Mouse (Mus musculus): ENCODE measurements around the gene Cbr4. TPM values are rescaled to one million over a fixed set of nuclear protein-coding genes. Genes with fewer than 3 reads are reported as not detected.

The Cbr4 gene
- polyA plus RNA-seq, 1 experiment: 1.4 TPM

DNA sequence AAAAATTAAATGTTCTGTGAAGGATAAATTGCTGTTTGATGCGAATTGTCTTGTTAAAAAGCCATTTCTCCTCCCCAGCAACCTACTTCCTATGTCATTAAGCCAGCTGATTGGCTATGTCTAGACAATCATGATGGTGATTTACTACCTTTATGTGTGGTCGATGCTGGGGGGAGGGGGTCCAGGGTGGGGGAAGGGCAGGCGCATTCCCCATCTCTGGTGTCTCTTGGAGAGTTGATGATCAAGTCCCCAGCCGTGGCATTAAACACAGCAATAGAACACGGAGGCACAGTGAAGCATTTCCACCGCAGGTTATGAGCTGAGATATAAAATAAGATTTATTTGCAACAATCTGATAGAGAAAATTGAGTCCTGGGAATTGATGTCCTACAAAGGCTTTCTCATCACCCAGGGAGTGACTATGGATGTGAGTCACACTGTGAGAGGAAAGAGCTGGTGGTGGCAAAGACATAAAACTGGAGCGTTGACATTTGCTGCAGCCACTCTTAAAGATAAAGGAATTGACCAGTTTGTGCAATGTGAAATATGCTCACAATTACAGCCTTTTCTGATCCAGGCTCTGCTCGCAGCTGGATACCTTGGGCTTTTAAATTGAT, 35.7 kb upstream of the Cbr4 start:
- Histone ChIP-seq H3K27ac (ENCODE audit: insufficient read depth, low read depth, low read length) (no peak overlapping the region), H3K27me3 (ENCODE audit: control insufficient read depth, insufficient read depth, low read length) (no peaks in the 10 kb centered on the region), H3K4me1 (ENCODE audit: control insufficient read depth, insufficient read depth, insufficient read length, low read length) (peaks cover 13% of the 10 kb centered on the region; the same call in 1 of the 2 replicates), H3K4me3 (ENCODE audit: low read depth, low read length) (no peak overlapping the region), H3K36me3 (ENCODE audit: control insufficient read depth, insufficient read depth, low read length) (no peaks in the 10 kb centered on the region)
- 81% methylated on average over 8 of the region's 8 CpGs for WGBS
- TF ChIP-seq POLR2A (IDR thresholded peaks at IDR 0.05; ENCODE audit: low read depth, low read length): no peak
- no peak for TF ChIP-seq CTCF (IDR thresholded peaks at IDR 0.05; ENCODE audit: extremely low read depth, insufficient read length, insufficient replicate concordance, low read depth, low read length)

DNA sequence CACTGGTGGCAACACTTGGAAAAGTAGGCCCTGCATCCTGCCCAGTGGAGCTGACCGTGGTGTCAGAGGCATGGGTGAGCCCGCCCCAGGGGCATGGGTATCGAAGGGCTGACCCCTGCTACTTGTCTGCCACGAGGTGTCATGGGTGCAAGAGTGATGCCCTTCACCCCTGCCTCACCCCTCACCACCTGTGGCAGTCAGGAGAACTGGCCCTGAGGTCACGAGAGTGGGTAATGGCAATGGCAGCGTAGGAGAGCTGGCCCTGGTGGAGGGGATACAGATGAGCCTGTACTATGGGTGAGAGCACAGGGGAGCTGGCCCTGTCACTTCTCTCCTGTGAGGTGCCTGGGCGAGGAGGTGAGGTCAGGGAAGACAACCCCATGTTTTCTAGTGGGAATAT, 27.8 kb upstream of the Cbr4 start:
- Histone ChIP-seq H3K4me3 (ENCODE audit: low read depth, low read length) (no peak overlapping the region), H3K36me3 (ENCODE audit: control insufficient read depth, insufficient read depth, low read length) (no peaks in the 10 kb centered on the region), H3K27ac (ENCODE audit: insufficient read depth, low read depth, low read length) (no peak overlapping the region), H3K27me3 (ENCODE audit: control insufficient read depth, insufficient read depth, low read length) (no peaks in the 10 kb centered on the region), H3K4me1 (ENCODE audit: control insufficient read depth, insufficient read depth, insufficient read length, low read length) (no peaks in the 10 kb centered on the region)
- 89% methylated on average over 7 of the region's 7 CpGs for WGBS
- TF ChIP-seq POLR2A (IDR thresholded peaks at IDR 0.05; ENCODE audit: low read depth, low read length) (no peak), CTCF (IDR thresholded peaks at IDR 0.05; ENCODE audit: extremely low read depth, insufficient read length, insufficient replicate concordance, low read depth, low read length) (no peak)

DNA sequence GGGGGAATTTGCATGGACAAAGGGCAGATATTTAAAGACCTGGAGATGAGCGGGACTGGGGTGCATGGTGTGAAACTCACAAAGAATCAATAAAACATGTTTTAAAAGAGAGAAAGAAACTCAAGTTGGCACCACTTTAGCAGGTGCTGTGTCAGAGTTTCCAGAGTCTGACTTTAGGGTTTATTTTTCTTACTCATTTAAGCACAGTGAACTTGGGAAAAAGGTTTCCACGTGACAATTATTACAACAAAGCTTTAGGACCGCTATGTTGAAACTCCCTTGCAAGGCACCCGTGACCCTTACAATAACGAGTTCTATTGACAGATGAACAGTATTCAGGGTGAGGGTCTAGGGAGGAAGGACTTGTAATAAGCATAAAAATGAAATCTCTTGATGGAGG, 25.3 kb upstream of the Cbr4 start:
- WGBS: 95% methylated on average over 5 of the region's 5 CpGs

GRCm38 (mm10) chr8:61464393-61464792, 23.1 kb upstream of the Cbr4 start:
- no peak for TF ChIP-seq POLR2A (IDR thresholded peaks at IDR 0.05; ENCODE audit: low read depth, low read length)
- Histone ChIP-seq H3K4me1 (ENCODE audit: control insufficient read depth, insufficient read depth, insufficient read length, low read length) (no peaks in the 10 kb centered on the region), H3K27me3 (ENCODE audit: control insufficient read depth, insufficient read depth, low read length) (no peaks in the 10 kb centered on the region), H3K4me3 (ENCODE audit: low read depth, low read length) (no peak overlapping the region), H3K27ac (ENCODE audit: insufficient read depth, low read depth, low read length) (no peak overlapping the region), H3K36me3 (ENCODE audit: control insufficient read depth, insufficient read depth, low read length) (no peaks in the 10 kb centered on the region)
- 84% methylated on average over 2 of the region's 2 CpGs for WGBS

More for the DNA sequence above, 25.3 kb upstream of the Cbr4 start:
- Histone ChIP-seq H3K4me1 (ENCODE audit: control insufficient read depth, insufficient read depth, insufficient read length, low read length) (no peaks in the 10 kb centered on the region), H3K36me3 (ENCODE audit: control insufficient read depth, insufficient read depth, low read length) (no peaks in the 10 kb centered on the region), H3K27ac (ENCODE audit: insufficient read depth, low read depth, low read length) (no peak overlapping the region), H3K4me3 (ENCODE audit: low read depth, low read length) (no peak overlapping the region), H3K27me3 (ENCODE audit: control insufficient read depth, insufficient read depth, low read length) (no peaks in the 10 kb centered on the region)
- TF ChIP-seq CTCF (IDR thresholded peaks at IDR 0.05; ENCODE audit: extremely low read depth, insufficient read length, insufficient replicate concordance, low read depth, low read length) (no peak), POLR2A (IDR thresholded peaks at IDR 0.05; ENCODE audit: low read depth, low read length) (no peak)

GRCm38 (mm10) chr8:61466696-61467552, 20.6 kb upstream of the Cbr4 start:
- H3K27ac ChIP-seq (ENCODE audit: insufficient read depth, low read depth, low read length): no peak overlapping the region
- H3K4me3 ChIP-seq (ENCODE audit: low read depth, low read length): no peak overlapping the region
- no peaks in the 10 kb centered on the region for H3K4me1 ChIP-seq (ENCODE audit: control insufficient read depth, insufficient read depth, insufficient read length, low read length)
- no peaks in the 10 kb centered on the region for H3K36me3 ChIP-seq (ENCODE audit: control insufficient read depth, insufficient read depth, low read length)
- H3K27me3 ChIP-seq (ENCODE audit: control insufficient read depth, insufficient read depth, low read length): no peaks in the 10 kb centered on the region
- 91% methylated on average over 15 of the region's 15 CpGs for WGBS
- TF ChIP-seq POLR2A (IDR thresholded peaks at IDR 0.05; ENCODE audit: low read depth, low read length) (no peak), CTCF (IDR thresholded peaks at IDR 0.05; ENCODE audit: extremely low read depth, insufficient read length, insufficient replicate concordance, low read depth, low read length) (no peak)

- no peaks in the 10 kb centered on the region for H3K4me1 ChIP-seq (ENCODE audit: control insufficient read depth, insufficient read depth, insufficient read length, low read length)
- no peak overlapping the region for H3K27ac ChIP-seq (ENCODE audit: insufficient read depth, low read depth, low read length)
- H3K4me3 ChIP-seq (ENCODE audit: low read depth, low read length): no peak overlapping the region
- WGBS: 93% methylated on average over 3 of the region's 3 CpGs
- H3K27me3 ChIP-seq (ENCODE audit: control insufficient read depth, insufficient read depth, low read length): no peaks in the 10 kb centered on the region
- TF ChIP-seq POLR2A (IDR thresholded peaks at IDR 0.05; ENCODE audit: low read depth, low read length) (no peak), CTCF (IDR thresholded peaks at IDR 0.05; ENCODE audit: extremely low read depth, insufficient read length, insufficient replicate concordance, low read depth, low read length) (no peak)
- H3K36me3 ChIP-seq (ENCODE audit: control insufficient read depth, insufficient read depth, low read length): no peaks in the 10 kb centered on the region
These were observed 20.1 kb upstream of the Cbr4 start for GRCm38 (mm10) chr8:61467553-61467815.

DNA sequence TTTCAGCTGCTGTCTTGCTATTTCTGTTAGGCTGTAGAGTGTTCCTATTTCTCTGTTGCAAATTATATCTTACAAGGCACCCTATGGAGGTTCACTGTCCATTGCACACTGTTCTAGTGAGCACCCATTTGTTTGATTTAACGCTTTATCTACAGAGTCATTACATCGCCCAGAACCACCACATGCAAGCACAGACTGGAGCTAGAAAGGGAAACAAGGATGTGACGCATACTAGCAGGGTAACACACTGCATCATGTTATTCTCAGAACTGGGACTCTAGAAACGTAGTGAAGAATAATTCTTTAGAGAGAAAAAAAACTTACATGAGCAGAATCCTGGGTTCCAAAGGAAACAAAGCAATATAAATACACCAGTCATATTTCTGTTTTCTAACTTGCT, 17.3 kb upstream of the Cbr4 start:
- 91% methylated on average over 4 of the region's 4 CpGs for WGBS
- peaks cover 3% of the 10 kb centered on the region; the same call in 1 of the 2 replicates for H3K4me1 ChIP-seq (ENCODE audit: control insufficient read depth, insufficient read depth, insufficient read length, low read length)

More for the DNA sequence above, 17.3 kb upstream of the Cbr4 start:
- Histone ChIP-seq H3K4me3 (ENCODE audit: low read depth, low read length) (no peak overlapping the region), H3K36me3 (ENCODE audit: control insufficient read depth, insufficient read depth, low read length) (no peaks in the 10 kb centered on the region), H3K27me3 (ENCODE audit: control insufficient read depth, insufficient read depth, low read length) (no peaks in the 10 kb centered on the region), H3K27ac (ENCODE audit: insufficient read depth, low read depth, low read length) (no peak overlapping the region)
- TF ChIP-seq POLR2A (IDR thresholded peaks at IDR 0.05; ENCODE audit: low read depth, low read length) (no peak), CTCF (IDR thresholded peaks at IDR 0.05; ENCODE audit: extremely low read depth, insufficient read length, insufficient replicate concordance, low read depth, low read length) (no peak)

Measured in small intestine, adult 2 months (tissue).